Mouse (Mus musculus) intestine, embryonic 15.5 days (tissue): ENCODE results near the gene Enpep. TPM values are rescaled to one million over a fixed set of nuclear protein-coding genes. Genes with fewer than 3 reads are reported as not detected.
A peak's percentile ranks its signal among the peaks of the same experiment; 100 is the strongest.

Experiments used
- ATAC-seq: fragments of 200-750 bp; cut with Nextera tagmentation; 2 replicates; pipeline ENCODE4 v1.8.0; 2017; ENCODE audit warnings: moderate TSS enrichment, moderate library complexity
- H3K27ac ChIP-seq: fragments of 300-500 bp; sonication (generic); 2 replicates; pipeline ENCODE4 v1.5.1; 2015; ENCODE audit warnings: mild to moderate bottlenecking, inconsistent platforms
- H3K27me3 ChIP-seq: fragments of 300-500 bp; sonication (generic); replicated peaks from 2 replicates; pipeline ENCODE4 v1.6.1; 2015; ENCODE audit warnings: inconsistent platforms
- H3K36me3 ChIP-seq: fragments of 300-500 bp; sonication (generic); 2 replicates; pipeline ENCODE4 v1.6.1; 2015; ENCODE audit warnings: inconsistent platforms
- H3K4me1 ChIP-seq: fragments of 300-500 bp; sonication (generic); replicated peaks from 2 replicates; pipeline ENCODE4 v1.6.1; 2015; ENCODE audit warnings: inconsistent platforms
- H3K4me2 ChIP-seq: fragments of 300-500 bp; sonication (generic); replicated peaks from 2 replicates; pipeline ENCODE4 v1.6.1; 2015; ENCODE audit warnings: mild to moderate bottlenecking, inconsistent platforms
- H3K4me3 ChIP-seq: fragments of 300-500 bp; sonication (generic); replicated peaks from 2 replicates; pipeline ENCODE4 v1.5.1; 2015; ENCODE audit warnings: inconsistent platforms
- H3K9ac ChIP-seq: fragments of 300-500 bp; sonication (generic); 2 replicates; pipeline ENCODE4 v1.6.1; 2015; ENCODE audit warnings: inconsistent platforms
- H3K9me3 ChIP-seq: fragments of 300-500 bp; sonication (generic); 2 replicates; pipeline ENCODE4 v1.6.1; 2016; ENCODE audit warnings: inconsistent platforms
- WGBS: fragments of 180-500 bp; shearing (Covaris S2); methylation state at CpG from one replicate; pipeline ENCODE4 v1.1.7; 2015; 5-methylcytosine and 5-hydroxymethylcytosine counted together
- polyA plus RNA-seq: library from polyadenylated mRNA; unstranded; fragments of >200 nt; fragmentation: Nextera tagmentation; extraction: Ambion mirVana; gene quantifications from 2 replicates; pipeline ENCODE4 v1.2.1, GENCODE M21; 2015

Gene Enpep
- polyA plus RNA-seq, 1 experiment from 2014 or later = 100 TPM

GRCm38 (mm10) chr3:129270044-129270443 is 62.5 kb downstream of the Enpep start:
- no peak for ATAC-seq
- Histone ChIP-seq H3K27ac (no peak overlapping the region), H3K27me3 (no peaks in the 10 kb centered on the region), H3K4me3 (no peak overlapping the region), H3K9ac (no peak overlapping the region), H3K9me3 (no peaks in the 10 kb centered on the region), H3K4me1 (no peaks in the 10 kb centered on the region), H3K4me2 (no peak overlapping the region), H3K36me3 (no peaks in the 10 kb centered on the region)
- 50% methylated on average over 13 of the region's 13 CpGs for WGBS

GRCm38 (mm10) chr3:129268886-129269683 is 63.4 kb downstream of the Enpep start:
- H3K4me3 ChIP-seq = no peak overlapping the region
- H3K4me1 ChIP-seq = no peaks in the 10 kb centered on the region
- H3K9me3 ChIP-seq = no peaks in the 10 kb centered on the region
- H3K27me3 ChIP-seq = no peaks in the 10 kb centered on the region
- H3K27ac ChIP-seq = no peak overlapping the region
- H3K36me3 ChIP-seq = no peaks in the 10 kb centered on the region
- no peak overlapping the region for H3K9ac ChIP-seq
- no peak overlapping the region for H3K4me2 ChIP-seq
- WGBS = 96% methylated on average over 12 of the region's 12 CpGs
- no peak for ATAC-seq

GRCm38 (mm10) chr3:129258497-129258896 is 74.0 kb downstream of the Enpep start:
- Histone ChIP-seq H3K36me3 (no peaks in the 10 kb centered on the region), H3K27ac (no peak overlapping the region), H3K27me3 (no peaks in the 10 kb centered on the region), H3K9me3 (no peaks in the 10 kb centered on the region), H3K4me3 (no peak overlapping the region), H3K4me2 (no peak overlapping the region), H3K9ac (no peak overlapping the region), H3K4me1 (no peaks in the 10 kb centered on the region)
- no peak for ATAC-seq
- WGBS = 81% methylated on average over 5 of the region's 5 CpGs

- Histone ChIP-seq H3K4me1 (no peaks in the 10 kb centered on the region), H3K36me3 (no peaks in the 10 kb centered on the region), H3K4me3 (no peak overlapping the region), H3K27me3 (no peaks in the 10 kb centered on the region), H3K4me2 (peak overlapping the region; percentile 50), H3K9ac (no peak overlapping the region), H3K27ac (no peak overlapping the region), H3K9me3 (no peaks in the 10 kb centered on the region)
- ATAC-seq = 0 out of 2 replicates have a peak, but pooled peaks have one; percentile 53
- 64% methylated on average over 8 of the region's 8 CpGs for WGBS
Measured at GRCm38 (mm10) chr3:129256766-129257165, 75.8 kb downstream of the Enpep start.

GRCm38 (mm10) chr3:129256283-129256682 is 76.2 kb downstream of the Enpep start:
- Histone ChIP-seq H3K4me1 (no peaks in the 10 kb centered on the region), H3K4me2 (peak overlapping the region; percentile 50), H3K27me3 (no peaks in the 10 kb centered on the region), H3K9ac (no peak overlapping the region), H3K36me3 (no peaks in the 10 kb centered on the region), H3K27ac (no peak overlapping the region), H3K9me3 (no peaks in the 10 kb centered on the region), H3K4me3 (peak overlapping the region; percentile 11)
- WGBS = 57% methylated on average over 19 of the region's 19 CpGs
- peak; percentile 39; the same call in 1 of the 2 replicates for ATAC-seq

GRCm38 (mm10) chr3:129254246-129254645 is 78.3 kb downstream of the Enpep start:
- Histone ChIP-seq H3K27ac (no peak overlapping the region), H3K4me1 (no peaks in the 10 kb centered on the region), H3K27me3 (no peaks in the 10 kb centered on the region), H3K4me3 (no peak overlapping the region), H3K36me3 (no peaks in the 10 kb centered on the region), H3K9me3 (no peaks in the 10 kb centered on the region), H3K4me2 (no peak overlapping the region; the same call in 1 of the 2 replicates), H3K9ac (no peak overlapping the region)
- WGBS = 50% methylated on average over 10 of the region's 10 CpGs
- ATAC-seq = no peak

- no peak for ATAC-seq
- H3K36me3 ChIP-seq = no peaks in the 10 kb centered on the region
- no peaks in the 10 kb centered on the region for H3K27me3 ChIP-seq
- no peak overlapping the region for H3K9ac ChIP-seq
- H3K4me3 ChIP-seq = no peak overlapping the region
- 78% methylated on average over 9 of the region's 9 CpGs for WGBS
- no peak overlapping the region for H3K27ac ChIP-seq
- H3K4me2 ChIP-seq = no peak overlapping the region
- H3K9me3 ChIP-seq = no peaks in the 10 kb centered on the region
- H3K4me1 ChIP-seq = no peaks in the 10 kb centered on the region
Measured at GRCm38 (mm10) chr3:129250997-129251396, 81.5 kb downstream of the Enpep start.

GRCm38 (mm10) chr3:129238664-129239258 is 93.8 kb downstream of the Enpep start:
- H3K9ac ChIP-seq = no peak overlapping the region
- no peak for ATAC-seq
- WGBS = 36% methylated on average over 13 of the region's 13 CpGs
- no peak overlapping the region for H3K4me3 ChIP-seq
- no peaks in the 10 kb centered on the region for H3K9me3 ChIP-seq
- H3K36me3 ChIP-seq = no peaks in the 10 kb centered on the region
- no peak overlapping the region for H3K4me2 ChIP-seq
- no peaks in the 10 kb centered on the region for H3K27me3 ChIP-seq
- no peak overlapping the region for H3K27ac ChIP-seq
- H3K4me1 ChIP-seq = no peaks in the 10 kb centered on the region

GRCm38 (mm10) chr3:129238010-129238409 is 94.5 kb downstream of the Enpep start:
- no peak for ATAC-seq
- no peak overlapping the region for H3K4me3 ChIP-seq
- H3K36me3 ChIP-seq = no peaks in the 10 kb centered on the region
- WGBS = 84% methylated on average over 1 of the region's 1 CpGs
- no peak overlapping the region for H3K27ac ChIP-seq
- H3K4me2 ChIP-seq = no peak overlapping the region
- H3K4me1 ChIP-seq = no peaks in the 10 kb centered on the region
- no peaks in the 10 kb centered on the region for H3K9me3 ChIP-seq
- H3K9ac ChIP-seq = no peak overlapping the region
- no peaks in the 10 kb centered on the region for H3K27me3 ChIP-seq

- Histone ChIP-seq H3K27me3 (peaks cover 35% of the 10 kb centered on the region; the same call in 1 of the 2 replicates), H3K27ac (no peak overlapping the region), H3K36me3 (no peaks in the 10 kb centered on the region), H3K9me3 (no peaks in the 10 kb centered on the region), H3K4me2 (no peak overlapping the region), H3K4me1 (peaks cover 2% of the 10 kb centered on the region; the same call in 1 of the 2 replicates), H3K9ac (no peak overlapping the region), H3K4me3 (no peak overlapping the region)
- ATAC-seq = no peak
- 12% methylated on average over 5 of the region's 5 CpGs for WGBS
Measured at GRCm38 (mm10) chr3:129227331-129227730, 105.2 kb downstream of the Enpep start.

GRCm38 (mm10) chr3:129226681-129227080 is 105.8 kb downstream of the Enpep start:
- Histone ChIP-seq H3K27me3 (peaks cover 38% of the 10 kb centered on the region), H3K9me3 (no peaks in the 10 kb centered on the region), H3K4me2 (no peak overlapping the region), H3K4me3 (no peak overlapping the region), H3K27ac (no peak overlapping the region), H3K36me3 (no peaks in the 10 kb centered on the region), H3K9ac (no peak overlapping the region), H3K4me1 (peaks cover 2% of the 10 kb centered on the region; the same call in 1 of the 2 replicates)
- ATAC-seq = no peak
- 13% methylated on average over 6 of the region's 6 CpGs for WGBS

GRCm38 (mm10) chr3:129225577-129226289 is 106.8 kb downstream of the Enpep start:
- ATAC-seq = peak; percentile 21

More at GRCm38 (mm10) chr3:129225577-129226289, 106.8 kb downstream of the Enpep start:
- peaks cover 39% of the 10 kb centered on the region for H3K27me3 ChIP-seq
- H3K36me3 ChIP-seq = no peaks in the 10 kb centered on the region
- peak overlapping the region; percentile 46; the same call in 1 of the 2 replicates for H3K4me3 ChIP-seq
- H3K4me2 ChIP-seq = no peak overlapping the region; the same call in 1 of the 2 replicates
- 4% methylated on average over 13 of the region's 13 CpGs for WGBS
- no peak overlapping the region for H3K9ac ChIP-seq
- H3K9me3 ChIP-seq = no peaks in the 10 kb centered on the region
- peaks cover 2% of the 10 kb centered on the region; the same call in 1 of the 2 replicates for H3K4me1 ChIP-seq
- H3K27ac ChIP-seq = no peak overlapping the region
